Mouse (Mus musculus): Measurements from ENCODE around the gene Fam20a.

DNA sequence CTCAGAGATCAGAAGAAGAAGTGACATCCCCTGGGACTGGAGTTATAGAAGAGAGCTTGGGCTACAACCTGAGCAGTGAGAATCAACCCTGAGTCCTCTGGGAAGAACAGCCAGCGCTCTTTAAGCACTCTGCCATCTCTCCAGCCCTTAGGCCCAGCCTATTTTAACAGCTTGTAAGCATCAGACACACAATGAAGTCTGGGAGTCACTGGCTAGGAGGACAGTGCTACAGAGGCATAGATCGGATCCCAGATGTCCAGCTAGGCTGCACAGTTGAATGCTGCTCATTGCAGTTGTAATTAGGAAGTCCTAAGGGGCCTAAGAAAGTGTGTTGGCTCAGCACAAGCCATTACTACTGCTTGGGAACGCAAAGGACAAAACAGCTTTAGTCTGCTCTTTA, 6.3 kb upstream of the Fam20a start:
- TF ChIP-seq POLR2A (IDR thresholded peaks at IDR 0.05; ENCODE audit: low read depth, low read length) (no peak), CTCF (IDR thresholded peaks at IDR 0.05; ENCODE audit: extremely low read depth, insufficient read length, insufficient replicate concordance, low read depth, low read length) (no peak)

All from small intestine, adult 2 months (tissue).